ENCODE assay signal across 10 mouse cellular contexts in the genomic region with DNA sequence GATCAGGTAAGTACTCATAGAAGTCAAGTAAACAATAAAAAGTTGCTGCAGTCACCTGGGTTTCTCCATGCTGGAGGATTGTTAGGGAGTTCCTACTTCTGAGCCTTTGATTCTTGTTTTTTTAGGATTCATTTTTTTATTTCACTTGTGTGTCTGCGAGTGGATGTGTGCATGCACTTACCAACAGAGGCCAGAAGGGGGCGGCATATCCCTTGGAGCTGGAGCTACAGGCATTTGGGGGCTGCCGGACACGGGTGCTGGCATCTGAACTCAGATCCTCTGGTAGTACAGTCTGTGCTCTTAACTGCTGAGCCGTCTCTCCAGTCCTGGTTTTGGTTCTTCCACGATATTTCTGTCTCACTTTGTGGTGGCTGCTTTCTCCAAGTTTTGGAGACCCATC. TPM values are rescaled to one million over a fixed set of nuclear protein-coding genes. Genes with fewer than 3 reads are reported as not detected.
DNase-seq lines count a peak whose midpoint lies in the region; ATAC-seq and TF ChIP-seq lines count a peak whose summit lies in the region.
"Had no signal": no experiment of that assay in that cellular context is flagged by ENCODE, and none has a peak within 500 bp of the region (broad histone marks: within the 10 kb centered on the region; RNA-seq: fewer than 3 reads in every experiment).

No protein-coding gene starts in this region.

- no peaks in the 10 kb centered on the region for H3K36me3 ChIP-seq in liver, embryonic 12.5 days
- H3K36me3 ChIP-seq: kidney, embryonic 15.5 days had no signal

- H3K9ac ChIP-seq in liver, embryonic 12.5 days = no peak overlapping the region
- H3K9ac ChIP-seq: kidney, embryonic 15.5 days had no signal

- TF ChIP-seq CTCF in olfactory bulb, adult 2 months (IDR thresholded peaks at IDR 0.05; ENCODE audit: insufficient read depth, low read depth, low read length) = peak; percentile 14; the same call in 1 of the 2 replicates

- no peak for ATAC-seq in liver, embryonic 12.5 days
- no peak for ATAC-seq in erythroblast, adult 5-6 weeks (replicated peaks; ENCODE audit: low FRiP score, poor library complexity, severe bottlenecking)

- no peak for TF ChIP-seq POLR2A in olfactory bulb, adult 2 months (IDR thresholded peaks at IDR 0.05; ENCODE audit: insufficient read depth, low read depth, low read length)

- DNase-seq in cerebellum, postnatal 10 days = peak; percentile 46 to 47
- no peak for DNase-seq in cerebellum, postnatal 4 days (ENCODE audit: low spot score in 2 of 2)
- DNase-seq in liver (peak; percentile 6), ZHBTc4 (ENCODE audit: low read depth, low spot score) (peak; percentile 85)
- no peak for DNase-seq in frontal cortex, postnatal 14 days (ENCODE audit: low spot score in 2 of 2)

- no peak overlapping the region for H3K27ac ChIP-seq in liver, embryonic 12.5 days
- no peak overlapping the region for H3K27ac ChIP-seq in olfactory bulb, adult 2 months (ENCODE audit: insufficient read depth, low read depth, low read length)
- H3K27ac ChIP-seq: kidney, embryonic 15.5 days had no signal

- no peak overlapping the region for H3K4me2 ChIP-seq in liver, embryonic 12.5 days
- H3K4me2 ChIP-seq: kidney, embryonic 15.5 days had no signal

- no peaks in the 10 kb centered on the region for H3K9me3 ChIP-seq in liver, embryonic 12.5 days (replicated peaks)
- H3K9me3 ChIP-seq: kidney, embryonic 15.5 days had no signal

- 49% methylated on average over 6 of the region's 6 CpGs for WGBS in liver, embryonic 12.5 days (ENCODE audit: insufficient replicate concordance)
- 71% methylated on average over 6 of the region's 6 CpGs for WGBS in olfactory bulb, adult 2 months

- H3K27me3 ChIP-seq in liver, embryonic 12.5 days (replicated peaks) = no peaks in the 10 kb centered on the region
- H3K27me3 ChIP-seq: kidney, embryonic 15.5 days had no signal

- no peaks in the 10 kb centered on the region for H3K4me1 ChIP-seq in liver, embryonic 12.5 days
- H3K4me1 ChIP-seq in olfactory bulb, adult 2 months (ENCODE audit: control insufficient read depth, insufficient read depth, low read length) = no peaks in the 10 kb centered on the region
- H3K4me1 ChIP-seq: kidney, embryonic 15.5 days had no signal

- no peak overlapping the region for H3K4me3 ChIP-seq in liver, embryonic 12.5 days
- no peak overlapping the region for H3K4me3 ChIP-seq in olfactory bulb, adult 2 months (ENCODE audit: insufficient read depth, low read depth, low read length)
- H3K4me3 ChIP-seq: erythroblast, embryonic 14.5 days; kidney, embryonic 15.5 days had no signal

RNA-seq across cellular contexts. Expression of a gene that starts 31.0 kb away (rescaled TPM):
- 0.06 TPM in 1 of 2 replicates, not detected in the other for polyA plus RNA-seq in liver, embryonic 12.5 days (2016; fragmentation: Nextera tagmentation; extraction: Ambion mirVana)
- polyA plus RNA-seq in olfactory bulb, adult 2 months (2012; ENCODE audit: insufficient read depth, insufficient read length, low replicate concordance, missing spikeins) = not detected in 2 replicates
- not detected in 2 replicates for total RNA-seq in erythroblast, adult 5-6 weeks (2015; ENCODE audit: low replicate concordance)
- not detected in 2 replicates for total RNA-seq in erythroblast, adult 5-6 weeks (2017; ENCODE audit: low replicate concordance)
- polyA plus RNA-seq: erythroblast, embryonic 14.5 days had no signal

Comparison
In these comparisons a context has a peak if more than half of its experiments do, and no peak if none do; other contexts are left out.
1. DNase-seq: peak in cerebellum, postnatal 10 days (2 of 2), liver (single experiment) and ZHBTc4 (single experiment); none in cerebellum, postnatal 4 days (0 of 2) and frontal cortex, postnatal 14 days (0 of 2).